Mouse (Mus musculus): ENCODE measurements around the gene Olfr764-ps1.
"Not testable (repeated sequence)": the region's sequence is repeated elsewhere in the genome, so short reads cannot be mapped to it uniquely, and the experiment has no call there.

Gene Olfr764-ps1

DNA sequence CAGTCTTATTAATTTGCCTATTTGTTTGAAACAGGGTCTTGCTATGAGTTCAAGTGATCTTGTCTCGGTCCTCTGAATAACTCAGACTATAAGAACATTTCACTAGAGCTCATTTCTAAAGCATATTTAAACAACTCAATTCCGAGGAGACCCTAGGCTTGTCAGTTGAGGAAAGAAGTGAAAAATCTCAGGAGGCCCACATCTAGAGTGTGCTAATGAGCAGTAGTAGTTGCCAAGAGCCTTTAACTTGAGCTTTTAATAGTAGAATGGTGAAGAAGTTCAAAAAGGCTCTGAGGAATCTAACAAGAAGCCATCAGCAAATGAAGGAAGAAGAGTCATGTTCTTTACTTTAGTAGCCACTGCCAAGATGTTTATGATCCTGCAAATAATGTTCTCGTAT lies at the start of gene Olfr764-ps1:
Olfr764-ps1 (minus strand) TSS at position 101 of the 400 bp plus-strand sequence.
- DNase-seq (ENCODE audit: low spot score in 2 of 2), result no peak

- DNase-seq (ENCODE audit: low spot score in 2 of 2), result not testable (repeated sequence)
These were observed 43.1 kb upstream of the Olfr764-ps1 start, which contains the start of gene Olfr767 for GRCm38 (mm10) chr10:129082810-129083209. TSS of gene Olfr767 (minus strand) at chr10:129082910.

- no peak for DNase-seq (ENCODE audit: low spot score in 2 of 2)
These were observed 29.2 kb upstream of the Olfr764-ps1 start, which contains the start of gene Olfr766-ps1 for GRCm38 (mm10) chr10:129068877-129069276. TSS of gene Olfr766-ps1 (minus strand) at chr10:129068977.

DNA sequence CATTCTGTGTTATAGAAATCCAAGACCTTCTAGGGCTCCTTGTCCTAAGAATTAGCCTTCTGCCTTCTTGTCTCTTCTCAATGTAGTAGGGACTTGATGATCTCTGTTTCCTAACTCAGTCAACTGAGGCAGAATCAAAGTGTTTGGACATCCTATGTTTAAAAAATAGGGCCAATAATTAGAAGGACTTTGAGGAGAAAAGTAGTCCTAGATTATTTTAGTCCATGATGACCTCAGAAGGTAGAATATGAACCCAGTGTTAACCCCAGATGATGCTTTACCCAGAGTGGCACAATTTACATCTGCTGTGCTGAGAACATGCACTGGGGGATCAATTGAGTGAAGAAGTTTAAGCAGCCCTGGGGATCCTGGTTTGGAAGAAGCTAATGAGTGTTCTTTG lies 10.2 kb upstream of the Olfr764-ps1 start, which contains the start of gene Olfr765:
Olfr765 (minus strand) TSS at position 101 of the 400 bp plus-strand sequence.
- not testable (repeated sequence) for DNase-seq (ENCODE audit: low spot score in 2 of 2)

- DNase-seq (ENCODE audit: low spot score in 2 of 2), result no peak
These were observed 11.4 kb downstream of the Olfr764-ps1 start for GRCm38 (mm10) chr10:129028343-129028742.

DNA sequence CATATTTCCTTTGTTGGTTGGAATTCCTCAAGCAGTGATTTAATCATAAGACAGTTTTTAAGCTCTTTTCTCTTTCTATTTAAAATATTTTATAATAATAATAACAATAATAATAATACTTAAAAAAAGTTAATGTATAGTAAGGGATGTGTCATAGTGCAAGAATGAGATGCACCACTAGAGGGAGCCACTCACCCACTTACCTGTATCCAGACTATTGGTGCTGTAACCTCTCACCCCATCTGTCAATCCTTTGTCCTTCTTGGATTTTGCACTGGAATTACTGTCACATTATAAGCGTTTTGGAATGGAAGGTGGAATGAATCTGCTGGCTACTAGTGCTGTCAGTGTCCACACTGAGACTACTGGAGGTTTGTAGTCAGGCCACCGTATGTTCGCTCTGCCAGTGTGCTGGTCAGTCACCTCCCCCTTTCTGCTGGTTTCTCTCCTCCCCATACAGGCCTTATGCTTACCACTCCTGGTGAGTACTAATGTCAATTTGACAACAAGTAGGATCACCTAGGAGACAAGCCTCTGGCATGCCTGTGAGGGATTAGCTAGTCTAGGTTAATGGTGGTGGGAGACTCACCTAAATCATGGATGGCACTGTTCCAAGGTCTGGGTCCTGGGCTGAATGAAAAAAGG lies 13.6 kb downstream of the Olfr764-ps1 start:
- DNase-seq (ENCODE audit: low spot score in 2 of 2), result peak; percentile 36 to 47

DNA sequence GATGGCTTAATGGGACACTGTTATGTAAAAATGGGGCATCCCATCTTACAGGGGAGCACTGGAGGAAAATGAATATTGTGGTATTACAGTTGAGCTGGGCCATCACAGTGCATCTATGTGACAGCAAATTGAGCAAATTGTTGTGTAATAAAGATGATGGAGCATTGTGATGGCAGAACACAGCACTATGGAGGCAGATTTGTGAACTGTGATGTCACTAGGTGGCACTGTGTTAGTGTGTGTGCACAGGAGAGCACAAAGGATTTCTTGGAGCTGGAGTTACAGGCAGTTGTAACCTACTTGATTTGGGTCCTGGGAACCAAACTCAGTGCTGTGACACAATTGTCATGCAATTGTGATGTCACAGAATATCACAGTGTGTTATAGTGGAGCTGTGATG lies 16.4 kb downstream of the Olfr764-ps1 start:
- DNase-seq (ENCODE audit: low spot score in 2 of 2), result no peak

DNA sequence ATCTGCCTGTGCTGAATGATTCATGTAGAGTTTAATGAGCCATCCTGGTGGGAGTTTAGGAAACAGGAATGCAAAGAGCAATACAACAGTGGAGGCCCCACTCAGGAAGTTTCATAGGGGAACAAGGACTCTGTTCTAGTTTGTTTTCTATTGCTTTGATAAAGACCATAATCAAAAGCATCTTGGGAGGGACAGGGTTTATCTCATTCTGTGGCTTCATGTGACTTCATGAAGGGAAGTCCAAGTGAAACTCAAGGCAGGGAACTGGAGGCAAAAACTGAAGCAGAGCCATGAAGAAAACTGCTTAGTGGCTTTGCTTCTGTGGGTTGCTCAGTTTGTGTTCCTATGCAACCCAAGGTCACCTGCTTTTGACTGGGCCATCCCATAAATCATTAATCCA lies 25.2 kb downstream of the Olfr764-ps1 start:
- DNase-seq (ENCODE audit: low spot score in 2 of 2), result no peak

DNA sequence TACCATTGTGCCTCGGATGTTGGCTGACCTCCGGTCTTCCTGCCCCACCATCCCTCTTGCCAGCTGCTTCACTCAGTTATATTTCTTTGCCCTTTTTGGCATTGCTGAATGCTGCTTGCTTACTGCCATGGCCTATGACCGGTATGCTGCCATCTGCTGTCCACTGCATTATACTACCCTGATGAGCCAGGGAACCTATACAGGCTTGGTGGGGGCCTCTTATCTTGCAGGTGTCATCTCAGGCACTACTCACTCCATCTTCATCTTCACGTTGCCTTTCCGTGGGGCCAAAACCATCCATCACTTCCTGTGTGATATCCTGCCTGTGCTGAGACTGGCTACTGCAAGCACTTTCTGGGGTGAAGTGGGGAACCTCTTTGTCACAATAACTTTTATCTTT lies 28.2 kb downstream of the Olfr764-ps1 start:
- not testable (repeated sequence) for DNase-seq (ENCODE audit: low spot score in 2 of 2)

- no peak for DNase-seq (ENCODE audit: low spot score in 2 of 2)
These were observed 29.3 kb downstream of the Olfr764-ps1 start, which contains the start of gene Olfr763 for GRCm38 (mm10) chr10:129010288-129010841. TSS of gene Olfr763 (plus strand) at chr10:129010791.

- no peak for DNase-seq (ENCODE audit: low spot score in 2 of 2)
These were observed 35.4 kb downstream of the Olfr764-ps1 start for GRCm38 (mm10) chr10:129004032-129004920.

DNA sequence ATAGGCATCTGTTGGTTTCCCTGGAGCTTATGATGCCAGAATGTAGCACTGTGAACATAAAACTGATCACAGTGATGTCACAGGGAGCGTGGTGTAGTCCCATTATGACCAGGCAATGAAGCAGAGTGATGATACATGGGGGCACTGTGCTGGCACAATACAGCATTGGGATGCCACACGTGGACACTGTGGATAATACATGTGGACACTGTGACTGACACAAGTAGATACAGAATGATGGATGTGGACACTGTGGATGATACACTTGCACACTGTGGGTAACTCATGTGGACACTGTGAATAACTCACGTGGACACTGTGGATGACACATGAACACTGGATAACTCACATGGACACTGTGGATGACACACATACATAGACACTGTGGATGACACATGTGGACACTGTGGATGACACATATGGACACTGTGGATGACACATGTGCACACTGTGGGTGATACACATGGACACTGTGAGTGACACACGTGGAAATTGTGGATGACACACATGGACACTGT lies 43.1 kb downstream of the Olfr764-ps1 start:
- DNase-seq (ENCODE audit: low spot score in 2 of 2), result no peak

DNA sequence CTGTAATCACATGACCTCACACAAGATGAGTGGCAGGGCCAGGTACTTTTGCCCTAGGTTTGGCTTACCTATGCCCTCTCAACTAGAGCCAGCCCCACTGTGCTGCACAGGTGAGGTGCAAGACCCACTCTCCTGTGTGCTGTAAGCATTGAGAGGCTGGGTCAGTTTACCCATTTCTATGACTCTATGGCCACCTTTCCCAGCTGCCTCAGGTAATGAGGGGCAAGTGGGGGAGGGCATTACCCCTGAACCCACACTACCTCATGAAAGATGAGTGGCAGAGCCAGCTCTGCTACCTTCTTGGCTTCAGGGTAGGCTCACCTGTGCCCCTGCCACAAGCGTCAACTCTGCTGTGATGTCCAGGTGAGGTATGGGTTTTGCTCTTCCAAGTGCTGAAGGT lies 43.9 kb downstream of the Olfr764-ps1 start:
- no peak for DNase-seq (ENCODE audit: low spot score in 2 of 2)

- no peak for DNase-seq (ENCODE audit: low spot score in 2 of 2)
These were observed 48.7 kb downstream of the Olfr764-ps1 start for GRCm38 (mm10) chr10:128990994-128991393.

GRCm38 (mm10) chr10:128990129-128990850 lies 49.4 kb downstream of the Olfr764-ps1 start:
- not testable (repeated sequence) for DNase-seq (ENCODE audit: low spot score in 2 of 2)

DNA sequence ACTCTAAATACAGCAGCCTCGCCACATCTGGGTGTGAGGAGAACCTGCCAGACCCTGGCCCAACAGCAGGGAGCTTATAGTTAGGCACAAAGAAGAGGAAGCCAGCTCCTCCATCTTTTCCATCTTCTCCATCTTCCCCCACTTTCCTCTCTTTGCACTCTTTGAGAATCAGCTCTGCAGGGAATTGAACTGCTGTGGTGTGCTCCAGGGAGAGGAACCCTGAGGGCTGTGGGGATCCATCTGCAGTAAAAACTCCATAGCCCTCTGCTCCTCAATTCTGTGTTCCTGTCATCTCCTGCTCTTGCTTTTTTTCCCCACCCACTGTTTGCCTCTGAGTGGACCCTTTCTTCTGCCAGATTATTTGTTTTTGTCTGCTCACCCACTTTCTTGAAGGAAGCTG lies 50.6 kb downstream of the Olfr764-ps1 start, which contains the start of gene Olfr9:
Olfr9 (plus strand) TSS at position 301 of the 400 bp plus-strand sequence.
- DNase-seq (ENCODE audit: low spot score in 2 of 2), result not testable (repeated sequence)
